Mouse (Mus musculus) mouse embryonic stem cell (cell line): ENCODE measurements around the gene Sgms1.

Experiments
- in situ Hi-C, 2 experiments: fragments of 300-500 bp; cut with MboI; formaldehyde crosslinking; loops; 1 replicate in 1 of 2; 3 replicates in 1 of 2; pipeline ENCODE4 v1.14.3; 2019 to 2020; ENCODE audit warnings: low sequenced_read_pairs in 2 of 2, low pct_unique_long_range_greater_than_20kb in 1 of 2, mixed read lengths in 1 of 2; ENCODE audit not compliant: unreplicated experiment in 1 of 2

Gene Sgms1

GRCm38 (mm10) chr19:32310483-32310882, 79.0 kb downstream of the Sgms1 start:
- in situ Hi-C loops, result no loop called here

- in situ Hi-C loops, result no loop called here
Observed at GRCm38 (mm10) chr19:32309346-32309745, 80.2 kb downstream of the Sgms1 start.

DNA sequence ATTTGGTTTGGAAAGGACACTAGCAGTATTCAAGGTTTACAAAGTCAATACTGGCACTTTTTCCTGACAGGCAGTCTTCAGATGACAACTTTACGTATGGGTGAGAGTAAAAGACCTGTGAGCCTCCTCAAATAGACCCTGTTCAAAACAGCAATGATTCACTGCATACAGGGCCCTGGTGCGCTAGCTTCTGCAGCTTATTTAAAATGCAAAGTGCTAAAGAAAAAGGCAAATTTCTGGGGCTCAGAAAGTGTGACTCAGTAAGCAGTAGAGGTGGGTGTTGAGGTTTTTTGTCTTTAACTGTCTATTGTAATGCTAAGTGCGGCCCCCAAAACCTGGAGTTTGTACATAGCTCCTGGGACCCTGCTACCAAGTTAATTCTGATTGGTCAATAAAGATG, 81.2 kb downstream of the Sgms1 start:
- in situ Hi-C loops, result no loop called here

DNA sequence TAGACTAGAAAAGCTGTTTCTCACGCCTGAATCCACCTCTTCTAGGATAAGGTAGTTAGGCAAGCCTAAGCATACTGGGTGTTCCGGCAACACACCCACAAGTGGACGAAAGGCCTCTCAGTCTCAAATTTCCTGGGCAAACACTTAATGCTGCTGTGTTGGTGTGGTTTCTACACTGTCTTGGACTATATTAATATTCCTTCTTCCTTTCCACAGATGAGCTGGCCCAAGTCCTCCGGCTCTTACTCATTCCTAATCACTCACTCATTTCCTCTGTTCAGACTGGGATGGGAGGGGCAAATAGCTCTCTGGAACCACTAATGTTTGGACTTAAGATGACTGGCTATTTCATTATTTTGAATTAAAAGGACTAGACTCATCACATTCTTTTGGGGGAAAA, 84.6 kb downstream of the Sgms1 start:
- in situ Hi-C loops, result no loop called here

GRCm38 (mm10) chr19:32304008-32304873, 85.3 kb downstream of the Sgms1 start:
- in situ Hi-C loops, result no loop called here

DNA sequence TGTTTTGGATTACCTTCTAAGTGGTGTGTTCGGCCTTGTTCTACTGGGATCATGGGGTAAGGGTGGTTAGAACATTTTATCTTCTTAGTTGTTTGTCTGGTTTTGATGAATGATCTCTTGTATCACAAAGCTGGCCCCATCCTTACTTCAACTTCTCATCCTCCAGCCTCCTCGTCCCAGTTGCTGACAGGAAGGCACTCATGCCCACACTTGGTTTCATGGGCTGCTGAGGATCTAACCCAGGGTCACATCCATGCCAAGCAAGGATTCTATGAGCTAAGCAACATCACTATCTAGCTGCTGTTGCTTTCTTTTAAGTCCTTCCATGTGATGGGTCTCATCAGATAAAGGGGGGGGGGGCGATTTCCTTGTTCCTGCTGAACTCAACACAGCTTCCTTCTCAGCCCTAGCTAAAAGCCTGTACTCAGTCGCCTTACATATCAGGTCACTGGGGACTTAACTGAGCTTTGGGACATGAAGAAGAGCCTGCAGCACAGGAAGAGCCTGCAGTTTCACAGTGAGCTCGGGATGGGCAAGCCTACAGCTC, 86.6 kb downstream of the Sgms1 start:
- in situ Hi-C loops, result no loop called here

- in situ Hi-C loops, result no loop called here
Observed at GRCm38 (mm10) chr19:32301568-32301967, 87.9 kb downstream of the Sgms1 start.

DNA sequence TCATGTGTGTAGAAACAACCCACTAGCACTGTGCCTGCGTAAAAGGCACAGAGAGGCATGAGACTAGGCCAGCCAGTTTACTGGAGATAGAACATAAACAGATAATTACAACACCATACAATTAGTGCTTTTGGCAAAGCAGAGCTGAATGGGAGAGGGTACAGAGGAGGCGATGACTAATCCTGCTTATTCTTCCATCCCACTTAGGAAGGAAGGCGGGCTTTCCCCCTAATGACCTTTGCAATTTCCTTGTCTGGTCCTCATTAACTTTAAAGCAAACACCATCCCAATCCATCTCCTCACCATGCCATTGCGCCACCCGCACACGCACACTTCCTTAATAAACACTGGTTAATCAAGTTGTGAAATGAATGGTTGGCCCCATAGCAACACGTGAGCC, 91.3 kb downstream of the Sgms1 start:
- in situ Hi-C loops, result no loop called here

GRCm38 (mm10) chr19:32296863-32297262, 92.7 kb downstream of the Sgms1 start:
- in situ Hi-C loops, result no loop called here

GRCm38 (mm10) chr19:32295581-32295980, 93.9 kb downstream of the Sgms1 start:
- in situ Hi-C loops, result no loop called here

- in situ Hi-C loops, result no loop called here
Observed at GRCm38 (mm10) chr19:32292782-32293776, 96.4 kb downstream of the Sgms1 start.

DNA sequence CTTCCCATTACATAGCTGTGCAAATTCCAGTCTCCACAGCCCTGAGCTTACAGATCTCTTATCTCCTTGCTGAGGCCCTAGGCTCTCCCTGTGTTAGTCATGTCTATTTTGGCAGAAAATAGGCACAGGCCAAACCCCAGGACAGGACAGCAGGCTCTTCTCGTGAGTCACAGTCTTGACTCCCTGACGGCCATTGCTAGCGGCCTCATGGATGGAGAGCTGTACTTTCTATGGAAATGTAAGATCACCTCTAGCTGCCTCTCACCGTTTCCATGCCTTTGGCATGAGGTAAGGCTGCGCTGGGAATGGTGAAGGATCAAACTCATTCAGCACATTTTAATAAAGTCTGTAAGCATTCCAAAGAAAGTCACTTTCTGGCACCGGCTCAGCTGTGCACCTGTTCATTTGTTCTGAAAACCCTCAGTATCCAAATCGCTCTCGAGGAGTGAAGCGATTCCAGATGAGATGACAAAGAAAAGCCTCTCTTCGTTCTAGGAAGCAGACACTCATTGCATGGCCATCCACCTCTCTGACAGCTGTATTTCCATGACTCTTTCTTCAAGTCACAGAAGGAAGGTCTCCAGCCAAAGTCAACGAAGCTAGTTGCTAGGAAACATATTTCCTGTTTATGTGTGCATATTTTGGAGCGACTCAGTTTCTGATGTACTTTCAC, 97.3 kb downstream of the Sgms1 start:
- in situ Hi-C loops, result no loop called here

- in situ Hi-C loops, result no loop called here
Observed at GRCm38 (mm10) chr19:32291130-32291529, 98.4 kb downstream of the Sgms1 start.

DNA sequence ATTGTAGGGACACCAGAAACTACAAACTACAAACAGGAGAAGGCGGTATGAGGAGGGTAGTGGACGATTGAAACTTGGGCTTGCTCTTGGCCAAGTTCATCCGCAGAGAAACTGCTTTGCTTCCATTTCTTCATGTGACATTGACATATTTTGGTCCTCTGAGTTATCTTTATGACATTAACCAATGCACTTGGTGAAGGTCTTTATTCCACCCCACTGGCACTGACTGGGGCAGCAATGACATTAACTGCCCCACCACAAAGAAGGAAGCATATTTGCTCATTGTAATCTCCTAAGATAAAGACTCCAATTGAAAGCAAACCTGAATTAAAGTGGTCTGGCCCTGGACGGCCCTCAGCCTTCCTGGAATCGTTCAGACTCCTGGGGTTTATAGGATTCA, 100.6 kb downstream of the Sgms1 start:
- in situ Hi-C loops, result no loop called here

DNA sequence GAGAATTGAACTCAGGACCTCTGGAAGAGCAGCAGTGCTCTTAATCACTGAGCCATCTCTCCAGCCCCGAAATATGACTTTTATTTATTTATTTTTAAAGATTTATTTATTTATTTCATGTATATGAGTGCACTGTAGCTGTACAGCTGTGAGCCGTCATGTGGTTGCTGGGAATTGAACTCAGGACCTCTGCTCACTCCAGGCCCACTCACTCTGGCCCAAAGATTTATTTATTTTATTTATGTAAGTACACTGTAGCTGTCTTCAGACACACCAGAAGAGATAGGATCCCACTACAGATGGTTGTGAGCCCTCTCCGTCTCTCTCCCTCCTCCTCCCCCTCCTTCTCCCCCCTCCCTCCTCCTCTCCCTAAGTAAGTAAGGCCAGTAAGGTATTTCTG, 101.7 kb downstream of the Sgms1 start:
- in situ Hi-C loops, result no loop called here

DNA sequence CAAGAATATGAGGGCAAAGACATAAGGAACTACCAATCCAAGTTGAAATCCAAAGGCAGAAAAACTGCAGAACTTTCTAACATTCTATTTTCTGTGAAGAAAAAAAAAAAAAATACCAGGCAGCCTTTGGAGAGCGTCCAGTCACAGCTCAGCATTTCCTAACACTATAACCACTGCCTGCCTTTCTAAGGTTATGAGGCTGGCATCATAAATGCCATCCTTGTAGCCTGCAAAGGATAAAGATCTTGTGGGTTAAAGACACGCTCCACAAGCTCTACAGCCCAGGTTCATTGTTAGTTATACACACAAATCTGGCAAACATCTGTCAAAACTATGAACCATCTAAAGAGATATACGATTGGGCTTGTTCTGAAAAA, 104.1 kb downstream of the Sgms1 start:
- in situ Hi-C loops, result no loop called here

- in situ Hi-C loops, result no loop called here
Observed at GRCm38 (mm10) chr19:32284681-32285454, 104.6 kb downstream of the Sgms1 start.

DNA sequence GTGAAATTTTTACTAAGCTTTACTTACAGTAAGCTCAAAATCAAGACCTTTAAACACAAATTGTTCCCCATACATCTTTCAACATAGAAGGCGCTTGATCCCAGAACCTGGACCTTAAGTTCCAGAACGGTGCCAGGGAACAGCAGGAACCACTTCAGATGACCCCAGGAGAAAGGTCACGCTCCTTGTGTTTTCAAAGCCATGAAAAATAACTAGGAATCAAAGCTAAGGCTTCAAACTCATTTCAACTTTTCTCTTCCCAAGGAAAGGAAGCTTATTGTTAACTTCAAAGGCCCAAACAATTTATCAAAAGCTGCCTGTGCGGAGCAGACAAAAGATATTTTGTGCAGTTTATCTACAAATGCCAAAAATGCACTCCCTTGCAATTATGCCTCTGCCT, 107.6 kb downstream of the Sgms1 start:
- in situ Hi-C loops, result no loop called here
